Mouse (Mus musculus): ENCODE results near the gene Zscan21.

DNA sequence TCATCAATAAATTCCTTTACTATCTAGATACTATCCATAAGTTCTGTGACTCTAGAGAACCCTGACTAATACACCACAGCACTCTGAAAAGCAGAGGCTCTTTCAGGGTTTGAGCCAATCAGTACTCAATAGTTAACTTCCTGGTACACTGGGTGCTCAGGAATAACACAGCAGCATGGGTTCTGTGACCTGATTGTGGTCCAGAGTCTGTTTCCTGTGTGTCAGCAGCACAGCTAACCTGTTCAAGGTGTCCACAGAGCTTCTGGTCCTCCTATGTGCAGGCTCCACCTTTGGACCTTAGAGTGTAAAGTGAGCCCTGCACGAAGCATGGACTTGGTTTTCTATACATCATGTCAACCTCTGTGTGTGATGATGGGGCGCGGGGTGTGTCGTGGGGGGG is 42.9 kb upstream of the Zscan21 start:
- TF ChIP-seq CTCF (IDR thresholded peaks at IDR 0.05; ENCODE audit: borderline replicate concordance, extremely low read depth, insufficient read depth, insufficient read length) (no peak), POLR2A (IDR thresholded peaks at IDR 0.05; ENCODE audit: borderline replicate concordance, extremely low read depth, insufficient read depth, insufficient read length, poor library complexity, severe bottlenecking) (no peak)
